Mouse (Mus musculus): ENCODE results near the gene Hoxd8.

Gene Hoxd8

GRCm38 (mm10) chr2:74704393-74704998 lies at the start of gene Hoxd8:
Gene Hoxd8, plus strand, starts transcription at chr2:74704615.
- peak; percentile 81 to 83 for DNase-seq

GRCm38 (mm10) chr2:74654743-74655419 lies 49.5 kb upstream of the Hoxd8 start:
- DNase-seq: no peak

- DNase-seq: no peak
Observed at GRCm38 (mm10) chr2:74655420-74655781, 49.0 kb upstream of the Hoxd8 start.

GRCm38 (mm10) chr2:74655821-74656631 lies 48.4 kb upstream of the Hoxd8 start:
- DNase-seq: no peak

GRCm38 (mm10) chr2:74656632-74657021 lies 47.8 kb upstream of the Hoxd8 start:
- no peak for DNase-seq

- DNase-seq: no peak
Observed at GRCm38 (mm10) chr2:74657251-74658023, 47.0 kb upstream of the Hoxd8 start.

- no peak for DNase-seq
Observed at GRCm38 (mm10) chr2:74658024-74658666, 46.3 kb upstream of the Hoxd8 start.

- DNase-seq: no peak
Observed at GRCm38 (mm10) chr2:74658667-74659371, 45.6 kb upstream of the Hoxd8 start.

- no peak for DNase-seq
Observed at GRCm38 (mm10) chr2:74659507-74660005, 44.9 kb upstream of the Hoxd8 start, which contains the start of gene Evx2. Gene Evx2, minus strand, starts transcription at chr2:74659557.

GRCm38 (mm10) chr2:74660421-74661375 lies 43.7 kb upstream of the Hoxd8 start:
- DNase-seq: no peak

- DNase-seq: no peak
Observed at GRCm38 (mm10) chr2:74661685-74662084, 42.7 kb upstream of the Hoxd8 start.

GRCm38 (mm10) chr2:74663291-74663925 lies 41.0 kb upstream of the Hoxd8 start:
- DNase-seq: peak in 1 of 2 experiments; percentile 75

- DNase-seq: no peak
Observed at GRCm38 (mm10) chr2:74666411-74666810, 38.0 kb upstream of the Hoxd8 start.

- DNase-seq: no peak
Observed at GRCm38 (mm10) chr2:74667191-74667841, 37.1 kb upstream of the Hoxd8 start.

- no peak for DNase-seq
Observed at GRCm38 (mm10) chr2:74667842-74668357, 36.5 kb upstream of the Hoxd8 start, which contains the start of gene Hoxd13. Gene Hoxd13, plus strand, starts transcription at chr2:74668310.

- DNase-seq: no peak
Observed at GRCm38 (mm10) chr2:74668370-74669229, 35.8 kb upstream of the Hoxd8 start.

GRCm38 (mm10) chr2:74669230-74669578 lies 35.2 kb upstream of the Hoxd8 start:
- DNase-seq: no peak

GRCm38 (mm10) chr2:74669650-74670235 lies 34.7 kb upstream of the Hoxd8 start:
- DNase-seq: no peak
